Mouse (Mus musculus) lung, postnatal 0 days (tissue): Measurements from ENCODE around the gene Atpaf2. TPM values are rescaled to one million over a fixed set of nuclear protein-coding genes. Genes with fewer than 3 reads are reported as not detected.
A peak's percentile ranks its signal among the peaks of the same experiment; 100 is the strongest.
"Not testable (repeated sequence)": the region's sequence is repeated elsewhere in the genome, so short reads cannot be mapped to it uniquely, and the experiment has no call there.

Experiments used
- ATAC-seq: fragments of 200-750 bp; cut with Nextera tagmentation; 2 replicates; pipeline ENCODE4 v1.8.0; 2017; ENCODE audit warnings: moderate library complexity
- DNase-seq: peaks from one replicate; pipeline ENCODE4 v3.0.0-alpha.2; 2016; ENCODE audit warnings: low spot score
- H3K27ac ChIP-seq: fragments of 300-500 bp; sonication (generic); 2 replicates; pipeline ENCODE4 v1.5.1; 2014; ENCODE audit warnings: antibody characterized with exemption, mild to moderate bottlenecking, low read length, mixed read lengths
- H3K27me3 ChIP-seq: fragments of 300-500 bp; sonication (generic); replicated peaks from 2 replicates; pipeline ENCODE4 v1.6.1; 2014; ENCODE audit warnings: low read length, mixed read lengths; ENCODE audit not compliant: insufficient read depth
- H3K36me3 ChIP-seq: fragments of 300-500 bp; sonication (generic); 2 replicates; pipeline ENCODE4 v1.6.1; 2014; ENCODE audit warnings: low read length, mixed read lengths; ENCODE audit not compliant: insufficient read depth
- H3K4me1 ChIP-seq: fragments of 300-500 bp; sonication (generic); 2 replicates; pipeline ENCODE4 v1.6.1; 2014; ENCODE audit warnings: antibody characterized with exemption, low read depth, low read length, mixed read lengths; ENCODE audit not compliant: insufficient read depth
- H3K4me2 ChIP-seq: fragments of 300-500 bp; sonication (generic); replicated peaks from 2 replicates; pipeline ENCODE4 v1.6.1; 2014; ENCODE audit warnings: low read depth, mild to moderate bottlenecking, low read length, moderate library complexity, mixed read lengths
- H3K4me3 ChIP-seq: fragments of 300-500 bp; sonication (generic); 2 replicates; pipeline ENCODE4 v1.5.1; 2014; ENCODE audit warnings: low read depth, low read length
- H3K9ac ChIP-seq: fragments of 300-500 bp; sonication (generic); replicated peaks from 2 replicates; pipeline ENCODE4 v1.6.1; 2014; ENCODE audit warnings: low read depth, mild to moderate bottlenecking
- H3K9me3 ChIP-seq: fragments of 300-500 bp; sonication (generic); 2 replicates; pipeline ENCODE4 v1.6.1; 2016; ENCODE audit warnings: low read length, mixed read lengths
- CTCF ChIP-seq: IDR thresholded peaks from 2 replicates; pipeline ENCODE4 v1.5.1; 2016; ENCODE audit warnings: antibody characterized with exemption, mild to moderate bottlenecking
- EP300 ChIP-seq: IDR thresholded peaks from 2 replicates; pipeline ENCODE4 v1.6.1; 2016; ENCODE audit warnings: antibody characterized with exemption, mild to moderate bottlenecking, control low read depth
- WGBS: fragments of 180-500 bp; shearing (Covaris S2); extraction: QIAGEN DNeasy Blood & Tissue Kit; methylation state at CpG from one replicate; pipeline ENCODE4 v1.1.7; 2014; 5-methylcytosine and 5-hydroxymethylcytosine counted together
- polyA plus RNA-seq: library from polyadenylated mRNA; unstranded; fragments of >200 nt; fragmentation: Nextera tagmentation; extraction: Ambion mirVana; gene quantifications from 2 replicates; pipeline ENCODE4 v1.2.1, GENCODE M21; 2015

The Atpaf2 gene
- polyA plus RNA-seq, 1 experiment from 2014 or later: 24.7 TPM

- no peak overlapping the region for H3K4me2 ChIP-seq
- H3K36me3 ChIP-seq: peaks cover 11% of the 10 kb centered on the region
- no peak overlapping the region for H3K27ac ChIP-seq
- 84% methylated on average over 6 of the region's 6 CpGs for WGBS
- no peak for ATAC-seq
- no peaks in the 10 kb centered on the region for H3K27me3 ChIP-seq
- no peak overlapping the region for H3K4me3 ChIP-seq
- no peak overlapping the region for H3K9ac ChIP-seq
- H3K9me3 ChIP-seq: no peaks in the 10 kb centered on the region
- no peaks in the 10 kb centered on the region for H3K4me1 ChIP-seq
- no peak for DNase-seq
- TF ChIP-seq EP300 (no peak), CTCF (no peak)
Observed at GRCm38 (mm10) chr11:60442896-60443295, 24.6 kb upstream of the Atpaf2 start.

GRCm38 (mm10) chr11:60440176-60440575 is 21.9 kb upstream of the Atpaf2 start:
- peaks cover 27% of the 10 kb centered on the region for H3K36me3 ChIP-seq
- 32% methylated on average over 7 of the region's 7 CpGs for WGBS
- H3K4me3 ChIP-seq: no peak overlapping the region

DNA sequence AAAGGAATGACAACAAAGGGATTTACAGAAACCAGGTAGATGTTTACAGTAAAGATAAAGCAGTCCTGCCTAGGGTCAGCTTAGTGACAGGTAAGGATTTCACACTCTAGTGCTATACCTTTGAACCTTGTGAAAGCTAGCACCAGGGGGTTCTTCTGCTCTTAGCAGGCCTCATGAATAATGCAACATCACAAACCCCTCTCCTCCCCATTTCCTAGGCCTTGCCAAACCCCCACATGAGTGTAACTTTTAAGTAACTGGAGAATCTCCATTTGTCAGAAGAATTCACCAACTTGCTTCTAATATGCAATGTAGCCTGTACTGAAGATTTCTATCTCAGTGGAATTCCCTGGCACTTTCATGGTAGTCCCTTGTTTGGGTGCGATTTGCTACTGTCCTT is 21.4 kb upstream of the Atpaf2 start:
- H3K27ac ChIP-seq, H3K4me1 ChIP-seq, H3K27me3 ChIP-seq, DNase-seq, ATAC-seq, H3K9ac ChIP-seq, H3K4me2 ChIP-seq, H3K4me3 ChIP-seq, H3K9me3 ChIP-seq: not testable (repeated sequence)
- H3K36me3 ChIP-seq: peaks cover 27% of the 10 kb centered on the region
- WGBS: 18% methylated on average over 1 of the region's 1 CpGs

More at GRCm38 (mm10) chr11:60440176-60440575, 21.9 kb upstream of the Atpaf2 start:
- Histone ChIP-seq H3K9ac (no peak overlapping the region), H3K4me1 (no peaks in the 10 kb centered on the region), H3K27ac (0 out of 2 replicates have a peak overlapping the region, but pooled peaks have one; percentile 21), H3K4me2 (no peak overlapping the region), H3K9me3 (no peaks in the 10 kb centered on the region), H3K27me3 (no peaks in the 10 kb centered on the region)
- TF ChIP-seq EP300 (no peak), CTCF (no peak)
- peak; percentile 51 for DNase-seq
- ATAC-seq: no peak

DNA sequence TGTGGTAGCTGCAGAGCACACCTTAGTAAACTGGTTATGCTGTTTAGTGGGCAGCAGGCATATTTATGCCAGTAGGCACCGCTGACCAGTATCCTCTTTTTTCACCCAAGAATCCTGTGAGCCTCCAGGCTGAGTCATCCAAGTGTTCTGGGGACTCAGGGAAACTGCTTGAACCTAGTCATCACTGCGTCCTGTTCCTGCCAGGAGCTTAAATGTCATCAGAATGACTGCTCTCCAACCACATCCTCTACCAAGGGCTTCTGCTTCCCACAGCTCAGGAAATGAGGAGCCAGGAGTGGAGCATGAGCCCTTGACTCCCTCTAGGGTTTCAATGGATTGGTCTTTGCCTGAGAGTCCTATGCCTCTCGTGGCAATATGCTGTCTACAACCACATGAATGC is 18.4 kb upstream of the Atpaf2 start:
- Histone ChIP-seq H3K4me3 (no peak overlapping the region), H3K9ac (no peak overlapping the region), H3K9me3 (no peaks in the 10 kb centered on the region), H3K4me1 (no peaks in the 10 kb centered on the region), H3K27me3 (no peaks in the 10 kb centered on the region), H3K27ac (no peak overlapping the region), H3K36me3 (peaks cover 22% of the 10 kb centered on the region), H3K4me2 (no peak overlapping the region)
- no peak for ATAC-seq
- 87% methylated on average over 3 of the region's 3 CpGs for WGBS
- DNase-seq: no peak
- TF ChIP-seq EP300: no peak
- TF ChIP-seq CTCF: no peak

GRCm38 (mm10) chr11:60435133-60435532 is 16.9 kb upstream of the Atpaf2 start:
- no peaks in the 10 kb centered on the region for H3K27me3 ChIP-seq
- WGBS: 97% methylated on average over 1 of the region's 1 CpGs
- TF ChIP-seq EP300: no peak
- TF ChIP-seq CTCF: no peak
- no peak overlapping the region for H3K27ac ChIP-seq
- no peak for DNase-seq
- no peaks in the 10 kb centered on the region for H3K4me1 ChIP-seq
- H3K4me3 ChIP-seq: no peak overlapping the region
- no peak overlapping the region for H3K9ac ChIP-seq
- peaks cover 22% of the 10 kb centered on the region for H3K36me3 ChIP-seq
- no peak overlapping the region for H3K4me2 ChIP-seq
- H3K9me3 ChIP-seq: no peaks in the 10 kb centered on the region
- no peak for ATAC-seq

GRCm38 (mm10) chr11:60433501-60433900 is 15.2 kb upstream of the Atpaf2 start:
- no peak overlapping the region for H3K9ac ChIP-seq
- no peak for DNase-seq
- H3K4me3 ChIP-seq: no peak overlapping the region
- H3K27me3 ChIP-seq: no peaks in the 10 kb centered on the region
- no peaks in the 10 kb centered on the region for H3K4me1 ChIP-seq
- H3K4me2 ChIP-seq: no peak overlapping the region
- no peaks in the 10 kb centered on the region for H3K9me3 ChIP-seq
- H3K36me3 ChIP-seq: peaks cover 22% of the 10 kb centered on the region
- no peak overlapping the region for H3K27ac ChIP-seq
- TF ChIP-seq EP300 (no peak), CTCF (no peak)
- no peak for ATAC-seq

- no peak overlapping the region for H3K4me3 ChIP-seq
- H3K9me3 ChIP-seq: no peaks in the 10 kb centered on the region
- DNase-seq: no peak
- TF ChIP-seq CTCF (no peak), EP300 (no peak)
- no peaks in the 10 kb centered on the region for H3K27me3 ChIP-seq
- ATAC-seq: no peak
- H3K36me3 ChIP-seq: no peaks in the 10 kb centered on the region; the same call in 1 of the 2 replicates
- 93% methylated on average over 3 of the region's 3 CpGs for WGBS
- no peak overlapping the region for H3K27ac ChIP-seq
- H3K4me2 ChIP-seq: no peak overlapping the region
- H3K9ac ChIP-seq: no peak overlapping the region
- no peaks in the 10 kb centered on the region for H3K4me1 ChIP-seq
Observed at GRCm38 (mm10) chr11:60427628-60428027, 9.4 kb upstream of the Atpaf2 start.
